Mouse (Mus musculus) CD4-positive helper T cell, adult 2 months (primary cell): Measurements from ENCODE around the gene Nubpl.

ENCODE experiments used
- DNase-seq: peaks from one replicate; pipeline ENCODE4 v3.0.0-alpha.2; 2012; ENCODE audit warnings: low read depth, missing footprints, low spot score

The Nubpl gene

GRCm38 (mm10) chr12:52328488-52328887, 231.0 kb downstream of the Nubpl start:
- DNase-seq = no peak

- DNase-seq = no peak
Measured at GRCm38 (mm10) chr12:52335142-52335765, 237.7 kb downstream of the Nubpl start.

GRCm38 (mm10) chr12:52338136-52338753, 240.7 kb downstream of the Nubpl start:
- no peak for DNase-seq

- no peak for DNase-seq
Measured at GRCm38 (mm10) chr12:52346611-52347010, 249.1 kb downstream of the Nubpl start.

GRCm38 (mm10) chr12:52350276-52350675, 252.7 kb downstream of the Nubpl start:
- no peak for DNase-seq

GRCm38 (mm10) chr12:52359484-52359883, 261.9 kb downstream of the Nubpl start:
- no peak for DNase-seq

GRCm38 (mm10) chr12:52360136-52360535, 262.6 kb downstream of the Nubpl start:
- DNase-seq = no peak

GRCm38 (mm10) chr12:52361198-52361597, 263.7 kb downstream of the Nubpl start:
- DNase-seq = no peak
